Mouse (Mus musculus) kidney, adult 2 months (tissue): Measurements from ENCODE around the gene Golph3. TPM values are rescaled to one million over a fixed set of nuclear protein-coding genes. Genes with fewer than 3 reads are reported as not detected.

Source experiments
- DNase-seq: peaks from one replicate; pipeline ENCODE4 v3.0.0; 2021
- H3K27ac ChIP-seq: fragments of 200-500 bp; 2 replicates; pipeline ENCODE4 v1.5.1; 2012; ENCODE audit warnings: low read depth, low read length, control low read depth, inconsistent platforms; ENCODE audit not compliant: insufficient read depth
- H3K27me3 ChIP-seq: fragments of 200-500 bp; replicated peaks from 2 replicates; pipeline ENCODE4 v1.6.1; 2012; ENCODE audit warnings: mild to moderate bottlenecking, moderate library complexity, low read length, inconsistent platforms; ENCODE audit not compliant: control insufficient read depth, insufficient read depth
- H3K36me3 ChIP-seq: fragments of 200-500 bp; 2 replicates; pipeline ENCODE4 v1.6.1; 2012; ENCODE audit warnings: mild to moderate bottlenecking, moderate library complexity, low read length, inconsistent platforms; ENCODE audit not compliant: control insufficient read depth, insufficient read depth
- H3K4me1 ChIP-seq: fragments of 200-500 bp; 2 replicates; pipeline ENCODE4 v1.6.1; 2011; ENCODE audit warnings: low read length; ENCODE audit not compliant: control insufficient read depth, insufficient read depth
- H3K4me3 ChIP-seq: fragments of 200-500 bp; 2 replicates; pipeline ENCODE4 v1.5.1; 2011; ENCODE audit warnings: mild to moderate bottlenecking, low read depth, low read length, control low read depth; ENCODE audit not compliant: insufficient read depth
- CTCF ChIP-seq: fragments of 200-500 bp; conservative IDR thresholded peaks from 2 replicates; pipeline ENCODE4 v1.5.1; 2011; ENCODE audit warnings: low read depth, mild to moderate bottlenecking, control low read depth, low read length, moderate library complexity, mixed read lengths; ENCODE audit not compliant: insufficient read depth, insufficient read length
- POLR2A ChIP-seq: fragments of 200-500 bp; IDR thresholded peaks from one replicate; pipeline ENCODE4 v1.6.1; 2011; ENCODE audit warnings: low read depth, low read length, control low read depth
- WGBS: fragments of 180-500 bp; shearing (Covaris S2); methylation state at CpG from one replicate; pipeline ENCODE4 v1.1.7; 2018; 5-methylcytosine and 5-hydroxymethylcytosine counted together
- polyA plus RNA-seq: library from polyadenylated mRNA; depleted of rRNA; stranded (reverse); fragments of >200 nt; gene quantifications from 2 replicates; pipeline ENCODE4 v1.2.3, GENCODE M21; 2012

The Golph3 gene
- polyA plus RNA-seq, 1 experiment, result 73.6 TPM

DNA sequence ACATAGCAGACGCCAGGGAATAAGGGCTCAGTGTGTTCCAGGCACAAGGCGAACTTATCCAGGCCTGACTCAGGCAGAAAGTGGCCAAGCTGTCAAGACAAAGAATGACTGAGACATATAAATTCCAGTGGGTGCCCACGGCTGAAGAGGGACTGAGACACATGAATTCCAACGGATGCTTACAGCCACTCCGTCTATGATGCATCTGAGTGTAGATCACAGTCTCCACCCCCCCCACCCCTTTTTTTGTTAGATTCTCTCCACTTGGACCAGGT, 35.8 kb upstream of the Golph3 start:
- no peaks in the 10 kb centered on the region for H3K36me3 ChIP-seq
- no peak for DNase-seq
- TF ChIP-seq CTCF (no peak), POLR2A (no peak)
- H3K27ac ChIP-seq, result no peak overlapping the region
- WGBS, result 77% methylated on average over 5 of the region's 5 CpGs
- H3K4me3 ChIP-seq, result no peak overlapping the region
- H3K27me3 ChIP-seq, result no peaks in the 10 kb centered on the region
- H3K4me1 ChIP-seq, result no peaks in the 10 kb centered on the region

DNA sequence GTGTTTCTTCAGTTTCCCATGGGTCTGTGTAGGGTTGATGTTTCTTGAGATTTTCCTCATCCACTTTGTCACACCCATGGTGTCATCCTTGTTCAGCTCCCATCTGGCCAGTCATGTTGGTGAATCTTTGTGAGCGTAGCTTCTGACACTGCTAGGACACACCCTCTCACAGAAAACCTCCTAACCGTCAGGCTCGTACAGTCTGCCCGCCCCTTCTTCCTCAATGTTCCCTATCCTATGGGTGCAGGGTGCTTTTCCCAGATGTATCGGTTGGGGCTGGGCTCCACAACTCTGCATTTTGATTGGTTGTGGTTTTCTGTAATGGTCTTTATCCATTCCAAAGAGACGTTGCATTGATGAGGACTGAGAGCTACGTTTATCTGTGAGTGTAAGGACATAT, 30.9 kb upstream of the Golph3 start:
- no peak overlapping the region for H3K27ac ChIP-seq
- DNase-seq, result no peak
- no peaks in the 10 kb centered on the region for H3K36me3 ChIP-seq
- no peaks in the 10 kb centered on the region for H3K4me1 ChIP-seq
- no peaks in the 10 kb centered on the region for H3K27me3 ChIP-seq
- 90% methylated on average over 7 of the region's 7 CpGs for WGBS
- TF ChIP-seq CTCF (no peak), POLR2A (no peak)
- H3K4me3 ChIP-seq, result no peak overlapping the region

DNA sequence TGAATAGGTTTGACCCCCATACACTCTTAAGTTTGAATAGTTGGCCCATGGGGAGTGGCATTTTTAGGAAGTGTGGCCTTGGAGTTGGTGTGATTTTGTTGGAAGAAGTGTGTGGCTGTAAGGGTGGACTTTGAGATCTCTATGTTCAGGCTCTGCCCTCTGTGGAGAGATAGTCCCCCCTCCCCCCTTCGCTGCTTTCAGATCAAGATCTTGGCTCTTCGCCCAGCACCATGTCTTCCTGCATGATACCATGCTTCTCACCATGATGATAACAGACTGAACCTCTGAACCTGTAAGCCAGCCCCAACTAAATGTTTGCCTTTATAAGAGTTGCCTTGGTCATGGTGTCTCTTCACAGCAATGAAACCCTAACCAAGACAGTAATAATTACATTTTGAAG, 29.5 kb upstream of the Golph3 start:
- 82% methylated on average over 2 of the region's 2 CpGs for WGBS
- no peak for DNase-seq

DNA sequence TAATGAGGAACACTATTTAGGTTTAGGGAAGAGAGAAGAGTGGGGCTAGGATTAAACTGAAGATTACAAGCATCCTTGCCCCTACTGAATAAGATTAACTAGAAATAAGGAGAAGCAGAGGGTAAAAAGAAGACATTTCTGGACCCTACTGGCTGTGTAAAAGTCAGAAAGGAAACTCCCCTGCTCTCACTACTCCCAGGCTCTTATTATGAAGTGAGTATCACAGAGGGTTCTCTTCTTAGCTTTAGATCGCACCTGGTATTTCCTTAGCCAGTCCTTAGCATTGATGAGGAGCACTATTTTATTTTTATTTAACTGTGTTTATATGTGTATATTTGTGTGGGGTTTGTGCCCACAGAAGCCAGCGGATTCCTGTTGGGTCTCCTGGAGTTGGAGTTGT, 25.0 kb upstream of the Golph3 start:
- Histone ChIP-seq H3K27me3 (no peaks in the 10 kb centered on the region), H3K36me3 (no peaks in the 10 kb centered on the region), H3K27ac (no peak overlapping the region), H3K4me1 (peaks cover 11% of the 10 kb centered on the region; the same call in 1 of the 2 replicates), H3K4me3 (no peak overlapping the region)
- WGBS, result 67% methylated on average over 2 of the region's 2 CpGs
- no peak for TF ChIP-seq CTCF
- no peak for TF ChIP-seq POLR2A
- no peak for DNase-seq

More for the DNA sequence above, 29.5 kb upstream of the Golph3 start:
- no peaks in the 10 kb centered on the region for H3K27me3 ChIP-seq
- H3K36me3 ChIP-seq, result no peaks in the 10 kb centered on the region
- no peak overlapping the region for H3K27ac ChIP-seq
- TF ChIP-seq CTCF (no peak), POLR2A (no peak)
- no peaks in the 10 kb centered on the region for H3K4me1 ChIP-seq
- no peak overlapping the region for H3K4me3 ChIP-seq

DNA sequence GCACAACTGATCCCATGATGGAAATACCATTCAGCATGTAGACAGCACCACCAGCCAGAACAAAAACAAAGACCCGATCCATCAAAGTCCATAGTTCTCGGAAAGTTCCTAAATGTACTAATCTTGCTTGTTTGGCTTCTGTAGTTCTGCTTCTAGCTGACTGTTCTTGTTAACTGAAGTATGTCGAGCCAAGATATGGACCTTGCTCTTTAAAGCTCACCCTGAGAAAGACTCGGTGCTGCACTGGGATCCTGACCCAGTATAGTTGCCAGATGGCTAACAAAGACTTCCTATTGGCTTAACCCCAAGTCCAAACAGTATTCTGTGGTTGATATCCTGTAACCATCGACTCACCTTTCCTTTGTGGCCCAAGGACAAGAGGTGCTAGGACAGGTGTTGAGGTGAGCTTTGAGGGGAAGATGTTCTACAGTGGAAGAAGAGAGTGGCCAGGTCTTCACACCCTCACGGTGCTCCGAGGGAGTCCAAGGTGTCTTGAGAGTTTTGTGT, 23.0 kb upstream of the Golph3 start:
- H3K4me1 ChIP-seq, result peaks cover 11% of the 10 kb centered on the region; the same call in 1 of the 2 replicates
- 49% methylated on average over 7 of the region's 7 CpGs for WGBS
- H3K27ac ChIP-seq, result peak overlapping the region; percentile 49; the same call in 1 of the 2 replicates
- H3K36me3 ChIP-seq, result no peaks in the 10 kb centered on the region
- no peaks in the 10 kb centered on the region for H3K27me3 ChIP-seq
- TF ChIP-seq POLR2A, result no peak
- no peak for TF ChIP-seq CTCF
- no peak overlapping the region for H3K4me3 ChIP-seq
- peak; percentile 68 for DNase-seq

DNA sequence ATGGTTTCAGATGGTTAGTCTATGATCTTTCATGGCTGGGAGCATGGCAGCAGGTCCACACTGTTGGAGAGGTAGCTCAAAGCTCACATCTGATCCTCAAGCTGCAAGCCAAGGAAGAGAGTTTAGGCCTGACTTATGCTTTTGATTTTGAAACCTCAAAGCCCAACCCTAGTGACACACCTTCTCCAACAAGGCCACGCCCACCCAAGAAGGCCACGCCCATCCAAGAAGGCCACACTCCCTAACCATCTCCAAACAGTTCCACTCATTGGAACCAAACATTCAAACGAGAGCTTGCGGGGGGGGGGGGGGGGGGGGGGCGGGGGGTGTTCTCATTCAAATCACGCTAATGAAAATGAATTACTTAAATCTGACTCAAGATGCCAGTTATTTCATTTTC, 19.5 kb upstream of the Golph3 start:
- Histone ChIP-seq H3K36me3 (no peaks in the 10 kb centered on the region), H3K4me1 (peaks cover 11% of the 10 kb centered on the region; the same call in 1 of the 2 replicates), H3K27ac (no peak overlapping the region), H3K27me3 (no peaks in the 10 kb centered on the region), H3K4me3 (no peak overlapping the region)
- 66% methylated on average over 5 of the region's 6 CpGs for WGBS
- no peak for DNase-seq
- TF ChIP-seq CTCF (no peak), POLR2A (no peak)

DNA sequence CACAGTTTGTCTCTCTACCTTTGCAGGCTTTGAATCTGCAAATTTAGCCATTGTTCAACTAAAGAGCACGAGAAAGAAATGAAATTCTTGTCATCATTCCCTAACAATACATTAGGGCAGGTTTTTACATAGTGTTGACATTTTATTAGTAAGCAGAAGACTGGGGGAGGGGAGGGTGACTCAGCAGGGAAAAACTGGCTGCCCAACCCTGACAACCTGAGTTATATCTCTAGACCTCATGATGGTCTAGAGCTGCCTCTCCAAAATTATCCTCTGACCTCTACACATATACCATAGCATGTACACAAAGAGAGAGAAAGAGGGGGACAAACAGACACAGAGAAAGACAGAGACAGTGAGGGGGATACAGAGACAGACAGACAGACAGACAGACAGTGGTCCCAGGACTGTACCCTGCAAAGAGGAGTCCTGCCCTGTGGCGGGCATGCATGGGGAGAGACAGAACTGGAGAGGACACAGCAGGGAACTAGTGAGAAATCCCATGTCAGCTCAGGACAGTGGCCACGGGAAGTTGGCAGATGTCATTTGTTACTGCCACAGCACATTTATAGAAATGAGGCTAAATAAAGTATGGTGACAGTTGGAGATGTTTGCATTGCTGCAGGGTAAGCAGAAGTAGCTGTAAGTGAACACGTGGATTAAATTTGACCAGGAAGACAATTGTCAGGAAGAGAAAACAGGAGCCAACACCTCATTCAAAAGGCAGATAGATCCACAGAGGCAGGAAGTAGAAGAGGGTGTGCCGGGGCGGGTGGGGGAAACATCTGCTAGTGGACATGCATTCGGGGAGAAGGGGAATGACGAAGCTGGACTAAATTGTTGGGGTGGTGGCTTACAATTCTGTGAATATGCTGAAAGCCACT, 14.8 kb upstream of the Golph3 start:
- no peaks in the 10 kb centered on the region for H3K4me1 ChIP-seq
- no peak overlapping the region for H3K4me3 ChIP-seq
- H3K36me3 ChIP-seq, result no peaks in the 10 kb centered on the region
- H3K27ac ChIP-seq, result no peak overlapping the region
- H3K27me3 ChIP-seq, result no peaks in the 10 kb centered on the region
- no peak for DNase-seq
- TF ChIP-seq POLR2A (no peak), CTCF (no peak)
- 56% methylated on average over 8 of the region's 8 CpGs for WGBS
